Mouse (Mus musculus): ENCODE results near the gene 2310057N15Rik.
"Not testable (repeated sequence)": the region's sequence is repeated elsewhere in the genome, so short reads cannot be mapped to it uniquely, and the experiment has no call there.

2310057N15Rik gene

GRCm38 (mm10) chr16:88774106-88774505 is at the start of gene 2310057N15Rik:
Gene 2310057N15Rik, minus strand, starts transcription at chr16:88774206.
- no peak for DNase-seq (ENCODE audit: low read depth)

- DNase-seq (ENCODE audit: low read depth): peak; percentile 69
These were observed 49.7 kb upstream of the 2310057N15Rik start for GRCm38 (mm10) chr16:88823736-88824135.

GRCm38 (mm10) chr16:88820066-88820465 is 46.1 kb upstream of the 2310057N15Rik start, which contains the start of gene Krtap15:
Gene Krtap15, plus strand, starts transcription at chr16:88820215.
- no peak for DNase-seq (ENCODE audit: low read depth)

- no peak for DNase-seq (ENCODE audit: low read depth)
These were observed 37.8 kb upstream of the 2310057N15Rik start, which contains the start of gene Gm20741 for GRCm38 (mm10) chr16:88811827-88812226. Gene Gm20741, minus strand, starts transcription at chr16:88812220.

- DNase-seq (ENCODE audit: low read depth): no peak
These were observed 12.8 kb upstream of the 2310057N15Rik start for GRCm38 (mm10) chr16:88786786-88787185.

- no peak for DNase-seq (ENCODE audit: low read depth)
These were observed 3.6 kb upstream of the 2310057N15Rik start, which contains the start of gene Gm5965 for GRCm38 (mm10) chr16:88777596-88777995. Gene Gm5965, plus strand, starts transcription at chr16:88777896.

GRCm38 (mm10) chr16:88758547-88758946 is 15.5 kb downstream of the 2310057N15Rik start, which contains the start of gene 2310034C09Rik:
Gene 2310034C09Rik, plus strand, starts transcription at chr16:88758847.
- not testable (repeated sequence) for DNase-seq (ENCODE audit: low read depth)

- DNase-seq (ENCODE audit: low read depth): not testable (repeated sequence)
These were observed 22.5 kb downstream of the 2310057N15Rik start, which contains the start of gene Krtap13 for GRCm38 (mm10) chr16:88751535-88751934. Gene Krtap13, minus strand, starts transcription at chr16:88751635.

GRCm38 (mm10) chr16:88747943-88748342 is 26.1 kb downstream of the 2310057N15Rik start:
- no peak for DNase-seq (ENCODE audit: low read depth)

- DNase-seq (ENCODE audit: low read depth): peak; percentile 5
These were observed 29.2 kb downstream of the 2310057N15Rik start for GRCm38 (mm10) chr16:88744750-88745340.

- DNase-seq (ENCODE audit: low read depth): no peak
These were observed 38.6 kb downstream of the 2310057N15Rik start for GRCm38 (mm10) chr16:88735391-88735790.

GRCm38 (mm10) chr16:88728812-88729275 is 45.2 kb downstream of the 2310057N15Rik start, which contains the start of gene Krtap13-1:
Gene Krtap13-1, plus strand, starts transcription at chr16:88728862.
- DNase-seq (ENCODE audit: low read depth): no peak

Measured in 416B (cell line).